8 mouse cellular contexts compared by ENCODE assay signal in the genomic region with DNA sequence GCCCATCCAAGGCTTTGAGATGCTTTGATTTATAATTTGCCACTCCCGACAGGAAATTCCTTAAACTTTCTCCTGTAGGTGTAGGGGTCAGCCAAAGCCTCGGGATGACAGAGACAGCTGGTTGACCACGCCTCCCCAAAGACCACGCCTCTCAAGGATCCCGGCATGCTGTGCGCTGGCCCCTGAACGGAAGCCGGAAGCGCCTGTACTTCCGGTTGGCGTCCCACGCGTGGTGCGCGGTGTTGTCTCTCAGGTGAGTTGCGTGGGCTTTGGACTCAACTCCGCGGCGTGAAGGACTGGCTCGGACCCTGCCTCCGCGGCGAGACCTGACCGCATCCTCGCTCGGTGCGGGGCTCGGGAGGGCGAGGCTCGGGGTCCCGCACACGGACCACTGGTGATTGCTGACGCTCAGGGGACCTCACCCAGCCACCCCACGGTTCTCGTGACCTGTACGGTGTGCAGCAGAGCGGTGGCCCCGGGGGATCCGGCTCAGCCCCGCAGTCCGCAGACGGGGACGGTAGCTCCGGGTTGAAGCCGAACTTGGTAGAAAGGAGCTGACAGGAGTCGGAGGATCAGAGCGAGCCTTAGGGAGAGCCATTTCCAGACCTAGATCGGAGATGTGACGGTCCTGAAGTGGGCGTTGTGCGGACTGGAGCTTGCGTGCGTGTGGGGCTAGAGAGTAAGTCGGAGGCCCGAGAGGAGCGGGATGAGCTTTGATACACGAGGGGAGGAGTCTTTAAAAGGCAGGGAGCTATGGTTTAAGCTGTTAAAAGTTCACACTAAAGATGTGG. TPM values are rescaled to one million over a fixed set of nuclear protein-coding genes. Genes with fewer than 3 reads are reported as not detected.
DNase-seq lines count a peak whose midpoint lies in the region; ATAC-seq and TF ChIP-seq lines count a peak whose summit lies in the region.

A gene (plus strand): TSS at position 200 of the 791 bp plus-strand sequence.

- under 1% methylated on average over 57 of the region's 57 CpGs for WGBS in embryonic facial prominence, embryonic 15.5 days
- WGBS in kidney, embryonic 14.5 days: under 1% methylated on average over 57 of the region's 57 CpGs

- peak within 1 kb of the TSS; percentile 53 for H3K27ac ChIP-seq in bone marrow macrophage, adult 2 months (ENCODE audit: insufficient read depth, low read depth, low read length)
- H3K27ac ChIP-seq in embryonic facial prominence, embryonic 15.5 days (replicated peaks): peak within 1 kb of the TSS; percentile 74
- peak within 1 kb of the TSS; percentile 43; the same call in 1 of the 2 replicates for H3K27ac ChIP-seq in kidney, embryonic 14.5 days (ENCODE audit: low read depth, low read length)

- peak within 1 kb of the TSS; percentile 71 for H3K4me2 ChIP-seq in embryonic facial prominence, embryonic 15.5 days (replicated peaks)
- H3K4me2 ChIP-seq in kidney, embryonic 14.5 days (replicated peaks; ENCODE audit: low read depth, low read length): peak within 1 kb of the TSS; percentile 48

- no peaks in the 10 kb centered on the region for H3K9me3 ChIP-seq in embryonic facial prominence, embryonic 15.5 days (replicated peaks)
- no peaks in the 10 kb centered on the region for H3K9me3 ChIP-seq in kidney, embryonic 14.5 days (ENCODE audit: control insufficient read depth, low read length)

- TF ChIP-seq CTCF in bone marrow macrophage, adult 2 months (IDR thresholded peaks at IDR 0.05; ENCODE audit: low read depth, low read length): no peak

- no peaks in the 10 kb centered on the region for H3K27me3 ChIP-seq in embryonic facial prominence, embryonic 15.5 days
- no peaks in the 10 kb centered on the region for H3K27me3 ChIP-seq in kidney, embryonic 14.5 days (ENCODE audit: control insufficient read depth, insufficient read depth, low read length)

- peaks cover 31% of the 10 kb centered on the region for H3K36me3 ChIP-seq in embryonic facial prominence, embryonic 15.5 days
- H3K36me3 ChIP-seq in kidney, embryonic 14.5 days (ENCODE audit: control insufficient read depth, insufficient read depth, low read length): peaks cover 31% of the 10 kb centered on the region

- no peak for TF ChIP-seq POLR2A in bone marrow macrophage, adult 2 months (IDR thresholded peaks at IDR 0.05; ENCODE audit: borderline replicate concordance, low read depth, low read length)

- peak; percentile 92 to 93 for DNase-seq in B cell, adult 2 months
- peak; percentile 69 to 82 for DNase-seq in heart, adult 9 months (ENCODE audit: low spot score in 2 of 2)
- peak; percentile 91 for DNase-seq in liver
- peak; percentile 37 to 59 for DNase-seq in monocyte, adult 2 months (ENCODE audit: low read depth in 1 of 2, low spot score in 2 of 2)
- DNase-seq in spleen, postnatal 14 days (ENCODE audit: low spot score in 2 of 2): peak; percentile 69 to 80

- H3K4me1 ChIP-seq in bone marrow macrophage, adult 2 months (ENCODE audit: control insufficient read depth, insufficient read depth, low read length): peaks cover 8% of the 10 kb centered on the region
- peaks cover 25% of the 10 kb centered on the region for H3K4me1 ChIP-seq in embryonic facial prominence, embryonic 15.5 days
- H3K4me1 ChIP-seq in kidney, embryonic 14.5 days (ENCODE audit: control insufficient read depth, insufficient read depth, low read length): peaks cover 5% of the 10 kb centered on the region

- H3K9ac ChIP-seq in embryonic facial prominence, embryonic 15.5 days: peak within 1 kb of the TSS; percentile 88
- peak within 1 kb of the TSS; percentile 92 for H3K9ac ChIP-seq in kidney, embryonic 14.5 days (ENCODE audit: low read depth, low read length)

- peak within 1 kb of the TSS; percentile 96 for H3K4me3 ChIP-seq in bone marrow macrophage, adult 2 months (ENCODE audit: insufficient read depth, low read length)
- peak within 1 kb of the TSS; percentile 99 for H3K4me3 ChIP-seq in embryonic facial prominence, embryonic 15.5 days (replicated peaks)
- peak within 1 kb of the TSS; percentile 99 for H3K4me3 ChIP-seq in kidney, embryonic 14.5 days (ENCODE audit: low read length)

- peak; percentile 90 for ATAC-seq in embryonic facial prominence, embryonic 15.5 days (ENCODE audit: insufficient number of reproducible peaks, low FRiP score, low TSS enrichment, low read depth)
- ATAC-seq in kidney, embryonic 14.5 days (ENCODE audit: low FRiP score, low TSS enrichment): peak; percentile 94

RNA-seq across cellular contexts. Expression of the gene that starts here (rescaled TPM):
- polyA plus RNA-seq in bone marrow macrophage, adult 2 months (2012; ENCODE audit: insufficient read depth, insufficient read length, missing spikeins): 54.7 and 62.4 TPM in 2 replicates
- polyA plus RNA-seq in embryonic facial prominence, embryonic 15.5 days (2015; fragmentation: Nextera tagmentation; extraction: Ambion mirVana): 51.3 and 52.5 TPM in 2 replicates
- 68.5 and 87.6 TPM in 2 replicates for polyA plus RNA-seq in kidney, embryonic 14.5 days (2014; fragmentation: Nextera tagmentation; extraction: Ambion mirVana)

Comparison
In these comparisons a context has a peak if more than half of its experiments do, and no peak if none do; other contexts are left out.
1. Peak in every context shown above with its lines: DNase-seq, ATAC-seq, H3K4me3 ChIP-seq and H3K27ac ChIP-seq.